Mouse (Mus musculus) lung, postnatal 10 days (tissue): ENCODE data around the gene Kcnj12.
A peak's percentile ranks its signal among the peaks of the same experiment; 100 is the strongest.

Experiments used
- DNase-seq: peaks from one replicate; pipeline ENCODE4 v3.0.0; 2021

Gene Kcnj12

DNA sequence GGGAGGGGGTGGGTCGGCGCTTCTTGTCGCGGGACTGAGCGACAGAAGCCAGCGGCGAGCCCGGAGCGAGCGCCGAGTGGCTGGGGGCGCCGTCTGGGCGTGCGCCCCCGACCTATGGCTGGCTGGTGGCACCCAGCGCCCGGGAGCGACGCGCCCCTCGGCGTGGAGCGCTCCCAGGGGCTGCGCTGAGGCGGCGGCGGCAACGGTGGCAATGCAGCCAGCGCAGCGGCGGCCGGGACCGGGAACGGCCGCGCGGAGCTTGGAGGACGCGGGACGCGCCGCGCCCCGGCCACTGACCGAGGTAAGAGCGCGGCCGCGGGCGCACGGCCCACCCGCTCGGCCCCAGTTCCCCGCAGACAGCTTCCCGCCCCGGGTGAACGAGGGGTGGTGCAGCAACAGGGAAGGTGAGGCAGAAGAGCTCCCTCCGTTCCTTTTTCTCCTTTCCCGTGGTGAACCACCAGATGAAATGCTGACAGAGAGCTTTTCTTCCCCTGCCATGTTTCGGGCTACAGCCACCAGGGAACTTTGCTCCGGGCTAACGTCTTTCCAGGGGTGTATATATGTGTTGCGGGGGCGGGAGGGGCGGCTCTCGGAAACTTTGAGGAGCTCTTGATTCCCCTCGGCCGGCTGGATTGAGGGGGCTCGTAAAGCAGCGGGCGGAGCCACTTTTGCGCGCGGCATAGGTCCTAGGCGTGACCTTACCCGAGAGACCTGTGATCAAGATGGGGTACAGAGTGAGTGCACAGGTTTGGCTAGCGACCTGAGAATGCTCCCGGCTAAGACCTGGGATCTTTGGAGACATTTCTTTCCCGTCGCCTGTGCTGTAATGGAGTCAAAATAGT lies at the start of gene Kcnj12:
Kcnj12 (plus strand) TSS at position 15 of the 842 bp plus-strand sequence.
- no peak for DNase-seq

DNA sequence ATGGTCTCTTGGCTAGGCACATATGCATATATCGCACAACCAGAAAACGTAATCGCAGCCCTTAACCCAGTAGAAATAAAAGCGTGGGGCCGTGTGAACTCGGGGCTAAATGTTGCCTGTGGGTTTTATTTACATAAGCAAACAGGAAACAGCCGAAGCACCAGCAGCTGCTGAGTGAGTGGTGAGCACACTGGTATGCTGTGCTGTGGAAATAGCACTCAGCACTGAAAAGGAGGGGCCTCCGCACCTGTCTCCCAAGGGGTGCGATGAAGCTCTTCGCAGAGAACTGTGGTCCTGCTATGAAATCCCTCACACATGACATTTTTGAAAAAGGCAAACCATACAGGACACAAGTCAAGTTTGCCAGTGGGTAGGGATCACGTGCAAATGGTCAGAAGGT lies 47.3 kb upstream of the Kcnj12 start:
- DNase-seq = peak; percentile 18

DNA sequence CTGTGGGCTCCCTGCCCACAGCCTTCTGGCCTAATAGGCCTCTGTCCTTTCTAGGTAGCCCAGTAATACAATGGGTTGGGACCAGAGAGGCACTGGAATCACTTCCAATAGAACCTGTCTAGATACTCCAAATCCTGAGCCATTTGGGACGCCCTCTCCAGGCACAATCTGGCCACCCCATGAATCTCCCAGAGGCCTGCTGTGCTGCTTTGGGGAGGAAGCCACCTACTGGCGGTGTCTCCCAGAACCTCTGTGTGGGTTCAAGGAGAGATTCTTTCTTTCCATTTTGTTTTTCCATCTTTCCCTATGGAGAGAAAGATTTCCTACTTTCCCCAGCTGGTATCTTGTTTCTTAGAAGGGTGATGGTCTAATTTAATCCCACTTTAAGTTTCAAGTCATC lies 46.1 kb upstream of the Kcnj12 start:
- DNase-seq = no peak

GRCm38 (mm10) chr11:60976742-60977141 lies 45.6 kb upstream of the Kcnj12 start:
- DNase-seq = peak; percentile 56

- DNase-seq = peak; percentile 51
These were observed 45.2 kb upstream of the Kcnj12 start for GRCm38 (mm10) chr11:60977153-60977552.

GRCm38 (mm10) chr11:60978658-60979057 lies 43.7 kb upstream of the Kcnj12 start:
- no peak for DNase-seq

GRCm38 (mm10) chr11:60979788-60980187 lies 42.6 kb upstream of the Kcnj12 start:
- DNase-seq = peak; percentile 45

- peak; percentile 27 for DNase-seq
These were observed 40.5 kb upstream of the Kcnj12 start for GRCm38 (mm10) chr11:60981693-60982486.

DNA sequence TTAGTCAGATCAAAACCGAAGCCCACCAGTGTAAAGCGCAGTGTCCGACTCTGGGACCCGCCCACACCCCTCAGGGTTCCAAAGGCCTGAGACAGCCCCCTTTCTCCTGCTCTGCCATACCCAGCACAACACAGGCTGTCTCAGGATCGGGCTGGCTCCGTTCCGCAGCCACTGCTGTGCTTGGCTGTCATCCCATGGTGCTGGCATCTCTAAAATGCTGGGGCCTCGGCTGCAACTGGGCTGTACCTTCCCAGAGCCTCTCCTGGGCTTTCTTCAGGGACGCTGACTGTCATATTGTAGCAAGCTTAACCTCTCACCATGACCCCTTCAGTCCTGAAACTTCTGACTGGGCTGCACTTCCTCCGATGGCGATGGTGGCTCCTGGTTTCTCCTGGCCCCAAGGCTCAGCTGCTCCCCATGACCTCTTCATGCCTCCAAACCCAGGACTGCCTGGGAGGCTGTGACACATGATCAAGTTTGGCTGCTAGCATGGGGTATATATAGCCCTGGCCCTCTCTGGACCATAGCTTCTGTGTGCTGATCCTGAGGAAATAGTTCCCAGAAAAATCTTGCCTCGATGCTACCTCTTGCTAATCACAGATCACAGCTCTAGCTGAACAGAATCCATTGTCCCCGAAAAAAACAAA lies 37.3 kb upstream of the Kcnj12 start:
- DNase-seq = peak; percentile 22

- no peak for DNase-seq
These were observed 31.9 kb upstream of the Kcnj12 start for GRCm38 (mm10) chr11:60990428-60990827.

GRCm38 (mm10) chr11:61002736-61003135 lies 19.6 kb upstream of the Kcnj12 start:
- DNase-seq = peak; percentile 13

DNA sequence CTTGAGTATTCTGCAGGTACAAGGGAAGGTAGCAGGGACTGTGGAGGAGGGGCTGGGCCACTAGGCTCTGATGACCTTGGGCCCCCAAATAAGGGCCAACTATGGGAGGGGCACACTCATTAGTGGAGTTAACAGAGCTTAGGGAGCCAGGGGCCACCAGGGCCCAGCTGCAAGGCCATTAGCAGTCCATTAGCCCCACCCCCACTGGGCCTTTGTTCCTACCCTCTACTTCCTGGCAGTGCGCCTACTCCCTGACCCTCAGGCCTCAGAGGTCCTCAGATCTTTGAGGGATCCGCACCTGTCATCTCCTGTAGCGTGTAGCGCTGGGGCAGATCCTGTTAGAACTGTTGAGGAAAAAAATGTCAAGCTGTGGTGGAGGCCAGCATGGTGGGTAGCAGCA lies 18.3 kb upstream of the Kcnj12 start:
- DNase-seq = no peak

GRCm38 (mm10) chr11:61004781-61005180 lies 17.6 kb upstream of the Kcnj12 start:
- DNase-seq = no peak

- peak; percentile 11 for DNase-seq
These were observed 17.0 kb upstream of the Kcnj12 start for GRCm38 (mm10) chr11:61005345-61005744.

DNA sequence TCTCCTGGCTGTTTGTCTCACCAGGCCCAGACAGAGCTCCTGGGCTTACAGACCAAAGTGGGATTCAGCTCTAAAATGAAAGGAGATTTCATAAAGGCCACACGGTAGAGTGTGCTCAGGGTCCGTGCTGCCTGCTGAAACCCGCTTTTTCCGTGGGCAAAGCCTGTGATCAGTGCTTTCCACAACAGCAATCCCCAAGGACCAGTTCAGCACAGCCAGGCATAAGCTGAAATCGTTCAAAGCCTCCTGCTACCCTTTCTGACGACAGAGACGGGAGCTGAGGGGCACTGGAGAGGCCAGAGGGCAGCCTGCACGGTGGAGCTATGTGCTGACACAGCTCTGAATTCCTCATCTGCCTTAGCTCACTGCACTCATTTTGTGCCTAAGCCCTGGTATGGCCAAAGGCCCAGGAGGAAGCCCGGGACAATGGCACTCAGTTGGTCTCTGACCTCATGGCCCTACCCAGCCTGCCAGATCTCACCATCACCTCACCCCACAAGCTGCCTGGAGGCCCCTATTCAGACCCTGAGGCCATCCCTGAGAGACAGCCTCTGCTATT lies 10.5 kb upstream of the Kcnj12 start:
- peak; percentile 11 for DNase-seq

DNA sequence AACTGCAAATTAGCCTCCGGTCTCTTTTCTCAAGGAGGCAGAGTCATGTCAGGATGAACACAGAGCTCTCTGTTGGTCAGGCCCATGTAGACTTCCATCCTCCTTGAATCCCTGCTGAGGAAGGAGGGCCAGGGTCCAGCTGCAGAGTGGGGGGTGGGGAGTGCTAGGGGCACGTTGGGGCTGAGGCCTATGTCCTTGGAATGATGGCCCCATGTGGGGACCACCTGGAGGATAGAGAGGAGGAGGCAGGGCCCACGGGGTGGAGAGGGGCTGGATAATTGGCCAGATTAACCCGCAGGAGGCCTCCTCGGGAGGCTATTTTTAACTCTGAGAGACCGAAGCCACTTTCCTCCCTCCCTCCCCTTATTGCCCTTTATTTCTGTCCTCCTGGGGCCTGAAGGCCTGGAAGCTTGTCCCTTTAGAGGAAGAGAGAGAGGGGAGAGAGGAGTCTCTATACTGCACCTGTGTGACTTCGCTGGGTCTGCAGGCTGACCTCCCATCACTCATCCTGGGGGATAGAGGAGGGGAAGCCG lies 5.4 kb upstream of the Kcnj12 start:
- DNase-seq = no peak

DNA sequence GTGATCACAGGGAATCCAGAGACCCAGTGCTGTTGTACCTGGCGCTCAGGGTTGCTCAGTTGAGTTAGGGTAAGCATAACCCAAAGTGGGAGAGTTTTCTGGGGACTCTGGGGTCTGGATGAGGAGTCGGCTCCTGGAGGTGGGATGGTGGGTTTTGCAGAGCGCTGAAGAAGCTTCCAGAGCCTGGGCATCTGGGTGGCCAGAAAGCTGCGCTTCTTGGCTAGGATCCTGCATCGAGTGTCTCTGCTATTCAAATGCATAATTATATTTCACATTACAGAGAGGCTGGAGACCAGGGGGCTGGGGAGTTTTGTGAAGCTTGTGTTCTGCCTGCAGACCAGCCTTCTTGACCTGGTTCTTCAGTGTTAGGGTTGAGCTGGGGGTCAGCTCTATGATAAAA lies 1.2 kb upstream of the Kcnj12 start:
- DNase-seq = no peak

- DNase-seq = no peak
These were observed 451 bp upstream of the Kcnj12 start for GRCm38 (mm10) chr11:61021676-61022549.

GRCm38 (mm10) chr11:61023416-61024200 lies 1.2 kb downstream of the Kcnj12 start:
- no peak for DNase-seq

DNA sequence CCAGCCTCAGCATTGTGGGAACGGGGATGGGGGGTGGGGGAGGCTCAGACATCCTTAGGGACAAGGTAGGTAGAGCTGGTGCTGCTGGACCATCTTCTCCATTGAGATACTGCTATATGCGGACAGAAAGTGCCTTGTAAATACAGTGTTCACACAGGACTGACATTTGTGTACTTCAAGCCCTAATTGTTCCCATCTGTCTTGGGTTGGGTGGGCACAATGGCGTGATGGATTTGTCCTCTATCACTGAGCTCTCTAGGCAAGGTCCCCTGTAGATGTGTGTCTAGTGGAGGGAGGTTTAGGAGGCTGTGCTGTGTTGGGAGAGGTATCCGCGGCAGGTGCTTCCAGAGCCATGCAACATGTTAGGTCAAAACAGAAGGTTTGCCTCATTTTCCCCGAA lies 2.0 kb downstream of the Kcnj12 start:
- no peak for DNase-seq

DNA sequence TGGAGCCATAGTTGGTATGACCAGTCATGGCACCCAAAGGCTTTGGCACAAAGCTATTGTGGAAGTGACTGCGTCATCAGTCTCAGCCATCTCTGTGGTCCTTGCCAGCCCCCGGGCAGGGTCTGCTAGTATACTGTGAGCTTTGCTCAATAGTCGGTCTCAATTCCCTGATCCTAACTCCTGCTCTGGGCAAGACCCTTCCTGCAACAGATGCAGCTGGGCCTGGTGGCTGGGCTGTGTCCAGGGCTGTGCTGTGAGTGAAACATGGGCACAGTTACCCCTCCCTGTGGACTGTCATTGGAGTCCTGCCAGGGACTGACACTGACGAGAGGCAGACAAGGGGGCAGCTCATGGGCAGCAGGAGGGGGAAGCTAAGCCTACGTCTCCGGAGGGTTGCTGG lies 2.6 kb downstream of the Kcnj12 start:
- DNase-seq = no peak
